Mouse (Mus musculus) liver, embryonic 15.5 days (tissue): ENCODE results near the gene Grifin. TPM values are rescaled to one million over a fixed set of nuclear protein-coding genes. Genes with fewer than 3 reads are reported as not detected.
A peak's percentile ranks its signal among the peaks of the same experiment; 100 is the strongest.

ENCODE experiments used
- ATAC-seq: fragments of 200-750 bp; cut with Nextera tagmentation; 2 replicates; pipeline ENCODE4 v1.8.0; 2017; ENCODE audit warnings: moderate number of reproducible peaks, mild to moderate bottlenecking, moderate library complexity; ENCODE audit not compliant: insufficient read depth
- H3K27ac ChIP-seq: fragments of 300-500 bp; sonication (generic); replicated peaks from 2 replicates; pipeline ENCODE4 v1.5.1; 2015; ENCODE audit warnings: mild to moderate bottlenecking, inconsistent platforms
- H3K27me3 ChIP-seq: fragments of 300-500 bp; sonication (generic); 2 replicates; pipeline ENCODE4 v1.6.1; 2015; ENCODE audit warnings: mild to moderate bottlenecking, inconsistent platforms
- H3K36me3 ChIP-seq: fragments of 300-500 bp; sonication (generic); replicated peaks from 2 replicates; pipeline ENCODE4 v1.6.1; 2015; ENCODE audit warnings: moderate library complexity, mild to moderate bottlenecking, inconsistent platforms
- H3K4me1 ChIP-seq: fragments of 300-500 bp; sonication (generic); replicated peaks from 2 replicates; pipeline ENCODE4 v1.6.1; 2015; ENCODE audit warnings: inconsistent platforms
- H3K4me2 ChIP-seq: fragments of 300-500 bp; sonication (generic); 2 replicates; pipeline ENCODE4 v1.6.1; 2015; ENCODE audit warnings: moderate library complexity, mild to moderate bottlenecking, inconsistent platforms
- H3K4me3 ChIP-seq: fragments of 300-500 bp; sonication (generic); replicated peaks from 2 replicates; pipeline ENCODE4 v1.5.1; 2015; ENCODE audit warnings: mild to moderate bottlenecking, inconsistent platforms
- H3K9ac ChIP-seq: fragments of 300-500 bp; sonication (generic); 2 replicates; pipeline ENCODE4 v1.6.1; 2015; ENCODE audit warnings: moderate library complexity, mild to moderate bottlenecking, inconsistent platforms
- H3K9me3 ChIP-seq: fragments of 300-500 bp; sonication (generic); replicated peaks from 2 replicates; pipeline ENCODE4 v1.6.1; 2016; ENCODE audit warnings: inconsistent platforms
- WGBS: fragments of 180-500 bp; shearing (Covaris S2); methylation state at CpG from one replicate; pipeline ENCODE4 v1.1.7; 2015; ENCODE audit warnings: mixed read lengths; ENCODE audit not compliant: insufficient replicate concordance; 5-methylcytosine and 5-hydroxymethylcytosine counted together
- polyA plus RNA-seq: library from polyadenylated mRNA; unstranded; fragments of >200 nt; fragmentation: Nextera tagmentation; extraction: Ambion mirVana; gene quantifications from 2 replicates; pipeline ENCODE4 v1.2.1, GENCODE M21; 2015

The Grifin gene
- 1.4 and 1.9 TPM in 2 replicates for polyA plus RNA-seq

- no peak within 1 kb of the TSS for H3K9ac ChIP-seq
- H3K4me3 ChIP-seq, result no peak within 1 kb of the TSS
- peaks cover 3% of the 10 kb centered on the region for H3K27me3 ChIP-seq
- WGBS, result 32% methylated on average over 4 of the region's 4 CpGs
- peaks cover 55% of the 10 kb centered on the region for H3K4me1 ChIP-seq
- peak within 1 kb of the TSS; percentile 51 for H3K4me2 ChIP-seq
- ATAC-seq, result peak; percentile 83
- no peaks in the 10 kb centered on the region for H3K9me3 ChIP-seq
- H3K27ac ChIP-seq, result peak within 1 kb of the TSS; percentile 45
- no peaks in the 10 kb centered on the region for H3K36me3 ChIP-seq
These were observed at the start of gene Grifin for GRCm38 (mm10) chr5:140564896-140565295. Gene Grifin (minus strand): TSS chr5:140565071.

GRCm38 (mm10) chr5:140614141-140614540, 49.3 kb upstream of the Grifin start:
- ATAC-seq, result no peak
- Histone ChIP-seq H3K9ac (0 out of 2 replicates have a peak overlapping the region, but pooled peaks have one; percentile 20), H3K27ac (peak overlapping the region; percentile 83), H3K36me3 (peaks cover 45% of the 10 kb centered on the region), H3K4me1 (peaks cover 91% of the 10 kb centered on the region), H3K4me3 (no peak overlapping the region), H3K4me2 (peak overlapping the region; percentile 58; the same call in 1 of the 2 replicates), H3K27me3 (peaks cover 34% of the 10 kb centered on the region), H3K9me3 (no peaks in the 10 kb centered on the region)
- WGBS, result 79% methylated on average over 10 of the region's 10 CpGs

- Histone ChIP-seq H3K4me2 (0 out of 2 replicates have a peak overlapping the region, but pooled peaks have one; percentile 97), H3K27me3 (peaks cover 51% of the 10 kb centered on the region), H3K4me3 (no peak overlapping the region), H3K9ac (no peak overlapping the region), H3K9me3 (no peaks in the 10 kb centered on the region), H3K36me3 (peaks cover 45% of the 10 kb centered on the region), H3K4me1 (peaks cover 97% of the 10 kb centered on the region), H3K27ac (no peak overlapping the region)
- 84% methylated on average over 18 of the region's 18 CpGs for WGBS
- no peak for ATAC-seq
These were observed 47.3 kb upstream of the Grifin start for GRCm38 (mm10) chr5:140612191-140612590.

GRCm38 (mm10) chr5:140611611-140612185, 46.8 kb upstream of the Grifin start:
- Histone ChIP-seq H3K4me1 (peaks cover 97% of the 10 kb centered on the region), H3K27ac (peak overlapping the region; percentile 80; the same call in 1 of the 2 replicates), H3K36me3 (peaks cover 45% of the 10 kb centered on the region), H3K27me3 (peaks cover 56% of the 10 kb centered on the region), H3K4me3 (peak overlapping the region; percentile 75), H3K9me3 (no peaks in the 10 kb centered on the region), H3K4me2 (peak overlapping the region; percentile 97), H3K9ac (no peak overlapping the region)
- no peak for ATAC-seq
- WGBS, result 62% methylated on average over 15 of the region's 15 CpGs

- Histone ChIP-seq H3K4me2 (peak overlapping the region; percentile 97), H3K27ac (peak overlapping the region; percentile 80), H3K36me3 (peaks cover 39% of the 10 kb centered on the region), H3K9me3 (no peaks in the 10 kb centered on the region), H3K27me3 (peaks cover 62% of the 10 kb centered on the region), H3K4me3 (peak overlapping the region; percentile 75), H3K9ac (peak overlapping the region; percentile 80), H3K4me1 (peaks cover 97% of the 10 kb centered on the region)
- no peak for ATAC-seq
- 44% methylated on average over 21 of the region's 21 CpGs for WGBS
These were observed 46.2 kb upstream of the Grifin start for GRCm38 (mm10) chr5:140611021-140611583.

- ATAC-seq, result no peak
- Histone ChIP-seq H3K9me3 (no peaks in the 10 kb centered on the region), H3K36me3 (peaks cover 37% of the 10 kb centered on the region), H3K27me3 (peaks cover 68% of the 10 kb centered on the region), H3K4me2 (peak overlapping the region; percentile 97), H3K9ac (peak overlapping the region; percentile 80), H3K27ac (peak overlapping the region; percentile 80), H3K4me3 (peak overlapping the region; percentile 75), H3K4me1 (peaks cover 98% of the 10 kb centered on the region)
- 10% methylated on average over 30 of the region's 30 CpGs for WGBS
These were observed 45.6 kb upstream of the Grifin start for GRCm38 (mm10) chr5:140610273-140611011.

- peaks cover 76% of the 10 kb centered on the region for H3K27me3 ChIP-seq
These were observed 44.8 kb upstream of the Grifin start for GRCm38 (mm10) chr5:140609511-140610272.

GRCm38 (mm10) chr5:140608634-140609015, 43.8 kb upstream of the Grifin start:
- peaks cover 86% of the 10 kb centered on the region for H3K4me1 ChIP-seq
- no peak for ATAC-seq
- H3K27ac ChIP-seq, result peak overlapping the region; percentile 80
- H3K9me3 ChIP-seq, result no peaks in the 10 kb centered on the region
- 2% methylated on average over 16 of the region's 16 CpGs for WGBS
- peak overlapping the region; percentile 97 for H3K4me2 ChIP-seq
- H3K4me3 ChIP-seq, result peak overlapping the region; percentile 75
- peaks cover 87% of the 10 kb centered on the region for H3K27me3 ChIP-seq
- H3K36me3 ChIP-seq, result peaks cover 23% of the 10 kb centered on the region
- H3K9ac ChIP-seq, result peak overlapping the region; percentile 80

More at GRCm38 (mm10) chr5:140609511-140610272, 44.8 kb upstream of the Grifin start:
- Histone ChIP-seq H3K36me3 (peaks cover 34% of the 10 kb centered on the region), H3K4me3 (peak overlapping the region; percentile 75), H3K27ac (peak overlapping the region; percentile 80), H3K9me3 (no peaks in the 10 kb centered on the region), H3K4me1 (peaks cover 97% of the 10 kb centered on the region), H3K4me2 (peak overlapping the region; percentile 97), H3K9ac (peak overlapping the region; percentile 80)
- WGBS, result 22% methylated on average over 13 of the region's 13 CpGs
- ATAC-seq, result no peak

GRCm38 (mm10) chr5:140607836-140608633, 43.2 kb upstream of the Grifin start:
- Histone ChIP-seq H3K27me3 (peaks cover 92% of the 10 kb centered on the region), H3K27ac (peak overlapping the region; percentile 80), H3K9ac (peak overlapping the region; percentile 80), H3K4me2 (peak overlapping the region; percentile 97), H3K4me3 (peak overlapping the region; percentile 75), H3K9me3 (no peaks in the 10 kb centered on the region), H3K4me1 (peaks cover 81% of the 10 kb centered on the region), H3K36me3 (peaks cover 17% of the 10 kb centered on the region)
- no peak for ATAC-seq
- WGBS, result 2% methylated on average over 17 of the region's 17 CpGs
